Mouse (Mus musculus) intestine, embryonic 14.5 days (tissue): ENCODE data around the gene Ercc1. TPM values are rescaled to one million over a fixed set of nuclear protein-coding genes. Genes with fewer than 3 reads are reported as not detected.
A peak's percentile ranks its signal among the peaks of the same experiment; 100 is the strongest.

Experiments
- ATAC-seq: fragments of 200-750 bp; cut with Nextera tagmentation; replicated peaks from 2 replicates; pipeline ENCODE4 v1.8.0; 2017; ENCODE audit warnings: low read depth, moderate number of reproducible peaks, moderate TSS enrichment, moderate library complexity; ENCODE audit not compliant: low FRiP score, low TSS enrichment
- DNase-seq: peaks from one replicate; pipeline ENCODE4 v3.0.0-alpha.2; 2018; ENCODE audit warnings: low spot score
- H3K27ac ChIP-seq: fragments of 300-500 bp; sonication (generic); 2 replicates; pipeline ENCODE4 v1.5.1; 2014; ENCODE audit warnings: low read depth, mild to moderate bottlenecking, control low read depth
- H3K27me3 ChIP-seq: fragments of 300-500 bp; sonication (generic); replicated peaks from 2 replicates; pipeline ENCODE4 v1.6.1; 2014; ENCODE audit warnings: low read length, control low read depth; ENCODE audit not compliant: control insufficient read depth, insufficient read depth
- H3K36me3 ChIP-seq: fragments of 300-500 bp; sonication (generic); 2 replicates; pipeline ENCODE4 v1.6.1; 2014; ENCODE audit warnings: low read length, control low read depth; ENCODE audit not compliant: control insufficient read depth, insufficient read depth
- H3K4me1 ChIP-seq: fragments of 300-500 bp; sonication (generic); replicated peaks from 2 replicates; pipeline ENCODE4 v1.6.1; 2014; ENCODE audit warnings: low read length, control low read depth, mixed read lengths; ENCODE audit not compliant: control insufficient read depth, insufficient read depth
- H3K4me2 ChIP-seq: fragments of 300-500 bp; sonication (generic); 2 replicates; pipeline ENCODE4 v1.6.1; 2014; ENCODE audit warnings: low read length
- H3K4me3 ChIP-seq: fragments of 300-500 bp; sonication (generic); 2 replicates; pipeline ENCODE4 v1.5.1; 2014; ENCODE audit warnings: low read depth, low read length, control low read depth, mixed read lengths
- H3K9ac ChIP-seq: fragments of 300-500 bp; sonication (generic); 2 replicates; pipeline ENCODE4 v1.6.1; 2014; ENCODE audit warnings: mild to moderate bottlenecking, low read length
- H3K9me3 ChIP-seq: fragments of 300-500 bp; sonication (generic); 2 replicates; pipeline ENCODE4 v1.6.1; 2016; ENCODE audit warnings: low read length, control low read depth; ENCODE audit not compliant: control insufficient read depth
- WGBS: fragments of 180-500 bp; shearing (Covaris S2); extraction: QIAGEN DNeasy Blood & Tissue Kit; methylation state at CpG from one replicate; pipeline ENCODE4 v1.1.7; 2014; 5-methylcytosine and 5-hydroxymethylcytosine counted together
- polyA plus RNA-seq: library from polyadenylated mRNA; unstranded; fragments of >200 nt; fragmentation: Nextera tagmentation; extraction: Ambion mirVana; gene quantifications from 2 replicates; pipeline ENCODE4 v1.2.1, GENCODE M21; 2014

The Ercc1 gene
- polyA plus RNA-seq, 1 experiment from 2014 or later: 71.8 TPM

- H3K27me3 ChIP-seq: peaks cover 26% of the 10 kb centered on the region
Observed at GRCm38 (mm10) chr7:19318201-19318600, 26.4 kb upstream of the Ercc1 start.

GRCm38 (mm10) chr7:19318676-19319075 lies 25.9 kb upstream of the Ercc1 start:
- peaks cover 5% of the 10 kb centered on the region; the same call in 1 of the 2 replicates for H3K4me1 ChIP-seq
- 76% methylated on average over 7 of the region's 7 CpGs for WGBS
- H3K9ac ChIP-seq: no peak overlapping the region
- no peaks in the 10 kb centered on the region for H3K36me3 ChIP-seq
- ATAC-seq (no peak), DNase-seq (no peak)
- peaks cover 23% of the 10 kb centered on the region; the same call in 1 of the 2 replicates for H3K27me3 ChIP-seq
- no peak overlapping the region for H3K4me2 ChIP-seq
- H3K9me3 ChIP-seq: no peaks in the 10 kb centered on the region
- H3K4me3 ChIP-seq: no peak overlapping the region
- no peak overlapping the region for H3K27ac ChIP-seq

More at GRCm38 (mm10) chr7:19318201-19318600, 26.4 kb upstream of the Ercc1 start:
- 58% methylated on average over 2 of the region's 2 CpGs for WGBS
- DNase-seq (no peak), ATAC-seq (no peak)
- H3K4me3 ChIP-seq: no peak overlapping the region
- H3K4me1 ChIP-seq: peaks cover 5% of the 10 kb centered on the region; the same call in 1 of the 2 replicates
- no peaks in the 10 kb centered on the region for H3K36me3 ChIP-seq
- H3K27ac ChIP-seq: no peak overlapping the region
- no peak overlapping the region for H3K9ac ChIP-seq
- no peaks in the 10 kb centered on the region for H3K9me3 ChIP-seq
- no peak overlapping the region for H3K4me2 ChIP-seq

- H3K4me1 ChIP-seq: peaks cover 5% of the 10 kb centered on the region; the same call in 1 of the 2 replicates
- 17% methylated on average over 9 of the region's 9 CpGs for WGBS
- ATAC-seq (peak; percentile 65), DNase-seq (no peak)
- H3K9ac ChIP-seq: peak overlapping the region; percentile 67
- H3K4me2 ChIP-seq: peak overlapping the region; percentile 78
- H3K27me3 ChIP-seq: peaks cover 23% of the 10 kb centered on the region; the same call in 1 of the 2 replicates
- no peaks in the 10 kb centered on the region for H3K9me3 ChIP-seq
- peak overlapping the region; percentile 38; the same call in 1 of the 2 replicates for H3K27ac ChIP-seq
- H3K36me3 ChIP-seq: no peaks in the 10 kb centered on the region
- peak overlapping the region; percentile 47 for H3K4me3 ChIP-seq
Observed at GRCm38 (mm10) chr7:19319458-19319857, 25.1 kb upstream of the Ercc1 start.

- Histone ChIP-seq H3K4me3 (peak overlapping the region; percentile 47), H3K36me3 (no peaks in the 10 kb centered on the region), H3K9me3 (no peaks in the 10 kb centered on the region), H3K4me2 (peak overlapping the region; percentile 78), H3K4me1 (peaks cover 5% of the 10 kb centered on the region; the same call in 1 of the 2 replicates), H3K9ac (peak overlapping the region; percentile 67), H3K27me3 (peaks cover 23% of the 10 kb centered on the region; the same call in 1 of the 2 replicates), H3K27ac (peak overlapping the region; percentile 38; the same call in 1 of the 2 replicates)
- DNase-seq (peak; percentile 97), ATAC-seq (peak; percentile 91)
- WGBS: under 1% methylated on average over 41 of the region's 41 CpGs
Observed at GRCm38 (mm10) chr7:19319906-19320305, 24.7 kb upstream of the Ercc1 start.

GRCm38 (mm10) chr7:19320637-19321036 lies 23.9 kb upstream of the Ercc1 start:
- Histone ChIP-seq H3K9ac (0 out of 2 replicates have a peak overlapping the region, but pooled peaks have one; percentile 29), H3K27ac (no peak overlapping the region), H3K4me3 (0 out of 2 replicates have a peak overlapping the region, but pooled peaks have one; percentile 47), H3K4me1 (peaks cover 5% of the 10 kb centered on the region), H3K9me3 (no peaks in the 10 kb centered on the region), H3K27me3 (peaks cover 22% of the 10 kb centered on the region; the same call in 1 of the 2 replicates), H3K36me3 (no peaks in the 10 kb centered on the region), H3K4me2 (peak overlapping the region; percentile 78)
- no peak for DNase-seq
- WGBS: 41% methylated on average over 7 of the region's 7 CpGs
- ATAC-seq: no peak

GRCm38 (mm10) chr7:19321464-19321863 lies 23.1 kb upstream of the Ercc1 start:
- Histone ChIP-seq H3K27ac (no peak overlapping the region), H3K4me3 (no peak overlapping the region), H3K4me2 (no peak overlapping the region), H3K9ac (no peak overlapping the region), H3K27me3 (peaks cover 14% of the 10 kb centered on the region; the same call in 1 of the 2 replicates), H3K9me3 (no peaks in the 10 kb centered on the region), H3K36me3 (no peaks in the 10 kb centered on the region), H3K4me1 (peaks cover 8% of the 10 kb centered on the region)
- WGBS: 44% methylated on average over 5 of the region's 5 CpGs
- DNase-seq (no peak), ATAC-seq (no peak)

- Histone ChIP-seq H3K9me3 (no peaks in the 10 kb centered on the region), H3K27me3 (peaks cover 14% of the 10 kb centered on the region; the same call in 1 of the 2 replicates), H3K4me1 (peaks cover 16% of the 10 kb centered on the region), H3K36me3 (no peaks in the 10 kb centered on the region), H3K4me2 (no peak overlapping the region), H3K27ac (no peak overlapping the region), H3K9ac (no peak overlapping the region), H3K4me3 (no peak overlapping the region)
- ATAC-seq: no peak
- no peak for DNase-seq
- WGBS: 42% methylated on average over 9 of the region's 9 CpGs
Observed at GRCm38 (mm10) chr7:19322489-19322888, 22.1 kb upstream of the Ercc1 start.

GRCm38 (mm10) chr7:19324221-19324620 lies 20.4 kb upstream of the Ercc1 start:
- ATAC-seq: no peak
- no peak for DNase-seq
- 88% methylated on average over 11 of the region's 11 CpGs for WGBS
- Histone ChIP-seq H3K9ac (no peak overlapping the region), H3K36me3 (no peaks in the 10 kb centered on the region), H3K4me1 (peaks cover 18% of the 10 kb centered on the region), H3K4me2 (no peak overlapping the region), H3K27me3 (0 out of 2 replicates have a peak, but pooled peaks cover 4% of the 10 kb centered on the region), H3K9me3 (no peaks in the 10 kb centered on the region), H3K4me3 (no peak overlapping the region), H3K27ac (no peak overlapping the region)
